Mouse (Mus musculus): ENCODE data around the gene Gna13. TPM values are rescaled to one million over a fixed set of nuclear protein-coding genes. Genes with fewer than 3 reads are reported as not detected.
A peak's percentile ranks its signal among the peaks of the same experiment; 100 is the strongest.

Gene Gna13
- polyA plus RNA-seq, 1 experiment from 2014 or later: 27.0 TPM

DNA sequence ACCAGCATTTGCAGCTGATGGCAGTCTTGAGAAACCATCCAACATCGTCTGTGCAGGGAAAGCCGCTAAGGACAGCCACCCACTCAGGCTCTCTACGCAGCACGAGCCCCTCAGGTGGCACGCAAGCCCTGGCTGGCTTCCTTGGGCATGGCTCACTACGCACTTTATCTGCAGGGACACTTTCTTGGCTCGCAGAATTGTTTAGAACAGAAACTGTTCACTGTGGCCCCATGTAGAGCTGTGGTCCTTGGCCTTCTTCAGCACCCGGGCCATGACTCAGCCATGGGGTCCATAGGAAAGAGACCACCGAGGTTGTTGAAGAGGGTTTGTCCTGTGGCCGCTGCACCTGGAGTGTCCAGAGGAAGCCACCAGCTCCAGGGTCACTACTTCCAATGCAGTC, 34.7 kb upstream of the Gna13 start:
- Histone ChIP-seq H3K4me1 (ENCODE audit: control insufficient read depth in 2 of 2, insufficient read depth in 2 of 2, low read length in 2 of 2) (0 out of 4 replicates have a peak, but pooled peaks cover 0 to 10% of the 10 kb centered on the region in 2 experiments), H3K27me3 (ENCODE audit: control insufficient read depth, insufficient read depth, low read length) (no peaks in the 10 kb centered on the region), H3K4me3 (ENCODE audit: control insufficient read depth in 1 of 2, insufficient read depth in 1 of 2, low read depth in 1 of 2, low read length in 2 of 2) (no peak overlapping the region), H3K4me2 (ENCODE audit: low read length) (no peak overlapping the region), H3K36me3 (ENCODE audit: control insufficient read depth, insufficient read depth, low read length) (no peaks in the 10 kb centered on the region), H3K9ac (ENCODE audit: low read length) (no peak overlapping the region), H3K9me3 (ENCODE audit: control insufficient read depth, low read length) (no peaks in the 10 kb centered on the region), H3K27ac (replicated peaks in 1 of 2; ENCODE audit: control insufficient read depth in 1 of 2, insufficient read depth in 1 of 2, low read depth in 2 of 2, low read length in 2 of 2) (no peak overlapping the region)
- no peak for ATAC-seq (ENCODE audit: insufficient number of reproducible peaks, insufficient read depth, low FRiP score, low read depth)
- WGBS: 84% methylated on average over 10 of the region's 10 CpGs

DNA sequence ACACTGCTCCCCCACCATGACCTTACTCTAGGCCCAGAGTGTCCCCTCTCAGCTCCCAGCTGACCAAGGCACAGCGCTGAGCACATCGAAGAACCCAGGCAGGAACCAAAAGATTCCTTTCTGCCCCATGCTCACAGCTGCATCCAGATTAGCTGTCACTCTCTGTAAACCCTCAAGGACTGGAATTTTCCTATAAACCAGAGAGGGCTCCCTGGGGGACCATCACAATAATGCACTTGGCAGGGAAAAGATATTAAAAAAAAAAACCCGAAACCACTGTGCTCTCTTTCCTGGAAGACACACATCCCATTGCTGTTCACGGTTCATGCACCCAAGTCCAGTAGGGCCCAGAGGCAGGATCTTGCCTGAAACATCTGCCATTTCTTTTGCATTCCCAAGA, 33.3 kb upstream of the Gna13 start:
- no peak overlapping the region for H3K27ac ChIP-seq (replicated peaks in 1 of 2; ENCODE audit: control insufficient read depth in 1 of 2, insufficient read depth in 1 of 2, low read depth in 2 of 2, low read length in 2 of 2)
- 0 out of 4 replicates have a peak, but pooled peaks cover 0 to 10% of the 10 kb centered on the region in 2 experiments for H3K4me1 ChIP-seq (ENCODE audit: control insufficient read depth in 2 of 2, insufficient read depth in 2 of 2, low read length in 2 of 2)
- no peak overlapping the region for H3K9ac ChIP-seq (ENCODE audit: low read length)
- no peak overlapping the region for H3K4me3 ChIP-seq (ENCODE audit: control insufficient read depth in 1 of 2, insufficient read depth in 1 of 2, low read depth in 1 of 2, low read length in 2 of 2)
- H3K9me3 ChIP-seq (ENCODE audit: control insufficient read depth, low read length): no peaks in the 10 kb centered on the region
- ATAC-seq (ENCODE audit: insufficient number of reproducible peaks, insufficient read depth, low FRiP score, low read depth): no peak
- no peaks in the 10 kb centered on the region for H3K27me3 ChIP-seq (ENCODE audit: control insufficient read depth, insufficient read depth, low read length)
- H3K36me3 ChIP-seq (ENCODE audit: control insufficient read depth, insufficient read depth, low read length): no peaks in the 10 kb centered on the region
- H3K4me2 ChIP-seq (ENCODE audit: low read length): no peak overlapping the region
- WGBS: 49% methylated on average over 4 of the region's 4 CpGs

DNA sequence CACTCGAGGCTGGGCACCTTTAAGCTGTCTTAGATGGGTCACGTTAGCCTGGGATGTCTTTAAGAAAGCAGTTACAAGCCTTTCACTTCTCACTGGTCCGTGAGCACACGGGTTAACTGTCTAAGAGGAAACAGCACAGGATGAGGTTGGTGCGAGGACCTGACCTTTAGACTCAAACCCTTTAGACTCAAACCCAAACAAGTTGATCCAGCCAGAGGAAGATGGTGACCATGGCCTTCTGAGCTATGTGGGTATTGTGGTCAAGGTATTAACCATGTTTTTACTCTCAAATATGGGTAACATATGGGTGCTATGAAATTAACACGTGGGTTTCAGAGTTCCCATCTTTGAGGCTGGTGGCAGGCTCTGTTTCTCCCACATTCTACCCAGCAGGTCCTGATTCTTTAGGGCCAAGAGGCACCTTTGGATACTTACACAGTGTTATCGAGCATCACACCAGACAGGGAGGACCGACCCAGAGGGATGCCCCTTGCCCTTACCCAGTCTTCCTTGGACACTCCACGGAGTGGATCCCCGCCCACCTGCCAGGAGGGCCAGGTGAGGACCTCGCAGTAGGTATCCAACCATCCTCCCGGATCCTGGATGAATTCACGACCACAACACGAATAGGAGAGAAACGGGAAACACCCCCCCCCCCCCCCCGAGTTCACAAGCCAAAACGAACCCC, 31.8 kb upstream of the Gna13 start:
- H3K27ac ChIP-seq (replicated peaks in 1 of 2; ENCODE audit: control insufficient read depth in 1 of 2, insufficient read depth in 1 of 2, low read depth in 2 of 2, low read length in 2 of 2): no peak overlapping the region
- 0 out of 2 replicates have a peak, but pooled peaks have one; percentile 5 for ATAC-seq (ENCODE audit: insufficient number of reproducible peaks, insufficient read depth, low FRiP score, low read depth)
- no peaks in the 10 kb centered on the region for H3K36me3 ChIP-seq (ENCODE audit: control insufficient read depth, insufficient read depth, low read length)
- no peaks in the 10 kb centered on the region for H3K9me3 ChIP-seq (ENCODE audit: control insufficient read depth, low read length)
- H3K9ac ChIP-seq (ENCODE audit: low read length): no peak overlapping the region
- H3K4me3 ChIP-seq (ENCODE audit: control insufficient read depth in 1 of 2, insufficient read depth in 1 of 2, low read depth in 1 of 2, low read length in 2 of 2): peak overlapping the region in 1 of 2 experiments; percentile 42; a peak in 1 of 4 replicates
- H3K4me2 ChIP-seq (ENCODE audit: low read length): peak overlapping the region; percentile 67
- no peaks in the 10 kb centered on the region for H3K27me3 ChIP-seq (ENCODE audit: control insufficient read depth, insufficient read depth, low read length)
- WGBS: 33% methylated on average over 16 of the region's 17 CpGs
- H3K4me1 ChIP-seq (ENCODE audit: control insufficient read depth in 2 of 2, insufficient read depth in 2 of 2, low read length in 2 of 2): 0 out of 4 replicates have a peak, but pooled peaks cover 0 to 10% of the 10 kb centered on the region in 2 experiments

DNA sequence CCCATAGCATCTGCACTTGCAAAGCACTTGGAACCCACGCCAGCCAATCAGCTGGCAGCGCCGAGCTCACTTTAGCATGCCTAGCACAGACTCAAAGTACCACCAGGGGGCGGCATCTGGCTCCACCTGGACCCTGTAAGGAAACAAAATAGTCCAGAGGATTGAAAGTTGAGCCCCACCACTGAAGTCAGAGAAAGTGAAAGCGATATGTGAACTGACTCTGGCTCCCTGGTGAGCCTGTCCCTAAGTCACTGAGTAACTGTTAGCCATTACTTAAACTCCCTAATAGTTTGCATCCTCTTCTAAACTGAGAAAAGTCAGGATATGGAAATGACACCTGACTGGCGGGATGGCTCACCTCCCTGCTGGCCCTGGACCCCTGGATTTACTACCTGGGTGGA, 31.2 kb upstream of the Gna13 start:
- no peaks in the 10 kb centered on the region for H3K9me3 ChIP-seq (ENCODE audit: control insufficient read depth, low read length)
- 6% methylated on average over 6 of the region's 6 CpGs for WGBS
- 0 out of 4 replicates have a peak, but pooled peaks cover 0 to 10% of the 10 kb centered on the region in 2 experiments for H3K4me1 ChIP-seq (ENCODE audit: control insufficient read depth in 2 of 2, insufficient read depth in 2 of 2, low read length in 2 of 2)
- H3K4me2 ChIP-seq (ENCODE audit: low read length): peak overlapping the region; percentile 67
- H3K9ac ChIP-seq (ENCODE audit: low read length): peak overlapping the region; percentile 55
- ATAC-seq (ENCODE audit: insufficient number of reproducible peaks, insufficient read depth, low FRiP score, low read depth): peak; percentile 86
- no peaks in the 10 kb centered on the region for H3K36me3 ChIP-seq (ENCODE audit: control insufficient read depth, insufficient read depth, low read length)
- H3K27ac ChIP-seq (replicated peaks in 1 of 2; ENCODE audit: control insufficient read depth in 1 of 2, insufficient read depth in 1 of 2, low read depth in 2 of 2, low read length in 2 of 2): no peak overlapping the region
- H3K27me3 ChIP-seq (ENCODE audit: control insufficient read depth, insufficient read depth, low read length): no peaks in the 10 kb centered on the region
- peak overlapping the region; percentile 25 to 42 for H3K4me3 ChIP-seq (ENCODE audit: control insufficient read depth in 1 of 2, insufficient read depth in 1 of 2, low read depth in 1 of 2, low read length in 2 of 2)

DNA sequence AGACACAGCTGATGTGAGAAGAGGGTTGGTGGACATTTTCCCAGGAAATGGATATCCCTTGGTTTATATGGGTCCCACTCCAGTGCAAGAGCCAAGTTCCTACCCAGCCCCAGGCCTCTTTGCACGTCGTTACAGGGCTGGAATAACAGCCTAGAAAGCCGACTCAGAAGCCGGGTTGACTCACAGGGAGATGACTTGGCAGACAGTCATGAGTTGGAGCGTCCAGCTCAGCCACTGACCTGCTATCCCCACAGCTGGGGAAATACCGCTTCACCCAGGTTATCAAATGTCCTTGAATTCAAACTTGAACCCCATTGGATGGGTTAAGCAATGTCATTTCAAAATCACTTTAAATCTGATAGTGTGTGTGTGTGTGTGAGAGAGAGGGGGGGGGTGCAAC, 29.9 kb upstream of the Gna13 start:
- ATAC-seq (ENCODE audit: insufficient number of reproducible peaks, insufficient read depth, low FRiP score, low read depth): no peak
- Histone ChIP-seq H3K27ac (replicated peaks in 1 of 2; ENCODE audit: control insufficient read depth in 1 of 2, insufficient read depth in 1 of 2, low read depth in 2 of 2, low read length in 2 of 2) (no peak overlapping the region), H3K4me2 (ENCODE audit: low read length) (no peak overlapping the region), H3K4me3 (ENCODE audit: control insufficient read depth in 1 of 2, insufficient read depth in 1 of 2, low read depth in 1 of 2, low read length in 2 of 2) (no peak overlapping the region), H3K4me1 (ENCODE audit: control insufficient read depth in 2 of 2, insufficient read depth in 2 of 2, low read length in 2 of 2) (0 out of 4 replicates have a peak, but pooled peaks cover 0 to 10% of the 10 kb centered on the region in 2 experiments), H3K9ac (ENCODE audit: low read length) (no peak overlapping the region), H3K36me3 (ENCODE audit: control insufficient read depth, insufficient read depth, low read length) (no peaks in the 10 kb centered on the region), H3K27me3 (ENCODE audit: control insufficient read depth, insufficient read depth, low read length) (no peaks in the 10 kb centered on the region), H3K9me3 (ENCODE audit: control insufficient read depth, low read length) (no peaks in the 10 kb centered on the region)
- WGBS: 48% methylated on average over 6 of the region's 6 CpGs

DNA sequence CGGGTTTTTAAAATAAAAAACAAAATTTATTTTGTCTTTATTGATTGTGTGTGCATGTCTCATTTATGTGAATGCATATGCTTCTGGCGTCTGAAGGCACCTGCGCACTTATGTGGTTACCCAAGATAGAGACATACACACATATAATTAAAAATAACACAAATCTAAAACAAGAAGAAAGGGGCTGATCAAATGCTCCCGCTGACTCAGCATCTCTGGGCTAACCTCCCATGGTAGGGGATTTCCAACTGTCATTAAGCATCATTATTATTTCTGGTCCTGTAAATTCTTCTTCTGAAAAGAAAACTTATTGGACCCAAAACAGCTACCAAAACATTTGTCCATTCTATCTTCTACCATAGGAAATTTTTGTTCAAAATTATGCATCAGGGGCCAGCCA, 27.9 kb upstream of the Gna13 start:
- Histone ChIP-seq H3K27ac (replicated peaks in 1 of 2; ENCODE audit: control insufficient read depth in 1 of 2, insufficient read depth in 1 of 2, low read depth in 2 of 2, low read length in 2 of 2) (no peak overlapping the region), H3K9me3 (ENCODE audit: control insufficient read depth, low read length) (no peaks in the 10 kb centered on the region)

DNA sequence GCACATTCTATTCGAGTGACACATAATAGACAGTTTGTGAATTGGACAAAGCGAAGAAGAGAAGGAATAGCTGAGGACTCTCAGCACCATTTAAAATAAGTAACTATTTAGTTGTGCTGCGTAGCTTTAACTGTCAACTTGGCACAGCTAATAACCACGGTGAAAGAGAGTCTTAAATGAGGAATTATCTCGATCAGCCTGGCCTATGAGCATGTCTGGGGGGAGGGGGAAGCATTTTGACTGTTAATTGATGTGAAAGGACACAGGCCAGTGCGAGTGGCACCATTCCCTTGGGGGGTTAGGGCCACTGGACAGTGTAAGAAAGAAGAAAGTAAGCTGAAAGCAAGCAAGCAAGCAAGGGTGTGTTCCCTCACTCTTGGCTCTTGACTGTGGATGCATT, 26.7 kb upstream of the Gna13 start:
- no peaks in the 10 kb centered on the region for H3K9me3 ChIP-seq (ENCODE audit: control insufficient read depth, low read length)
- 0 out of 4 replicates have a peak, but pooled peaks cover 0 to 9% of the 10 kb centered on the region in 2 experiments for H3K4me1 ChIP-seq (ENCODE audit: control insufficient read depth in 2 of 2, insufficient read depth in 2 of 2, low read length in 2 of 2)
- WGBS: 55% methylated on average over 6 of the region's 6 CpGs
- H3K4me3 ChIP-seq (ENCODE audit: control insufficient read depth in 1 of 2, insufficient read depth in 1 of 2, low read depth in 1 of 2, low read length in 2 of 2): no peak overlapping the region
- ATAC-seq (ENCODE audit: insufficient number of reproducible peaks, insufficient read depth, low FRiP score, low read depth): no peak
- no peak overlapping the region for H3K4me2 ChIP-seq (ENCODE audit: low read length)
- H3K9ac ChIP-seq (ENCODE audit: low read length): no peak overlapping the region
- H3K27me3 ChIP-seq (ENCODE audit: control insufficient read depth, insufficient read depth, low read length): no peaks in the 10 kb centered on the region
- H3K36me3 ChIP-seq (ENCODE audit: control insufficient read depth, insufficient read depth, low read length): no peaks in the 10 kb centered on the region
- no peak overlapping the region for H3K27ac ChIP-seq (replicated peaks in 1 of 2; ENCODE audit: control insufficient read depth in 1 of 2, insufficient read depth in 1 of 2, low read depth in 2 of 2, low read length in 2 of 2)

More for the DNA sequence above, 27.9 kb upstream of the Gna13 start:
- H3K36me3 ChIP-seq (ENCODE audit: control insufficient read depth, insufficient read depth, low read length): no peaks in the 10 kb centered on the region
- ATAC-seq (ENCODE audit: insufficient number of reproducible peaks, insufficient read depth, low FRiP score, low read depth): no peak
- H3K9ac ChIP-seq (ENCODE audit: low read length): no peak overlapping the region
- H3K4me2 ChIP-seq (ENCODE audit: low read length): no peak overlapping the region
- H3K4me1 ChIP-seq (ENCODE audit: control insufficient read depth in 2 of 2, insufficient read depth in 2 of 2, low read length in 2 of 2): 0 out of 4 replicates have a peak, but pooled peaks cover 0 to 10% of the 10 kb centered on the region in 2 experiments
- 88% methylated on average over 4 of the region's 4 CpGs for WGBS
- no peaks in the 10 kb centered on the region for H3K27me3 ChIP-seq (ENCODE audit: control insufficient read depth, insufficient read depth, low read length)
- H3K4me3 ChIP-seq (ENCODE audit: control insufficient read depth in 1 of 2, insufficient read depth in 1 of 2, low read depth in 1 of 2, low read length in 2 of 2): no peak overlapping the region

All from heart, embryonic 14.5 days (tissue).